Mouse (Mus musculus) skeletal muscle tissue, postnatal 0 days (tissue): ENCODE results near the gene Hmg20a. TPM values are rescaled to one million over a fixed set of nuclear protein-coding genes. Genes with fewer than 3 reads are reported as not detected.

Experiments used
- polyA plus RNA-seq: library from polyadenylated mRNA; unstranded; fragments of >200 nt; fragmentation: Nextera tagmentation; extraction: Ambion mirVana; gene quantifications from 2 replicates; pipeline ENCODE4 v1.2.1, GENCODE M21; 2015

The Hmg20a gene
- polyA plus RNA-seq: 27.6 and 30.1 TPM in 2 replicates

GRCm38 (mm10) chr9:56417948-56418737 is at the start of gene Hmg20a, which contains the start of gene Peak1:
Gene Hmg20a (plus strand): TSS chr9:56418609.
Gene Peak1 (minus strand): TSS chr9:56418067.

Other genes starting within 250 kb of the Hmg20a start
- 7.2 and 7.3 TPM in 2 replicates for gene Peak1, start 542 bp upstream of the Hmg20a start, polyA plus RNA-seq